Mouse (Mus musculus) intestine, postnatal 0 days (tissue): ENCODE measurements at regions not wholly inside any gene's neighbourhood (a gene's known extent, or its start where the extent isn't known, plus 50 kb on each side); places are given as distances from the start of the nearest gene placed in this dataset.

Source experiments
- ATAC-seq: fragments of 200-750 bp; cut with Nextera tagmentation; 2 replicates; pipeline ENCODE4 v1.8.0; 2017; ENCODE audit warnings: mild to moderate bottlenecking, moderate TSS enrichment, moderate library complexity
- H3K27ac ChIP-seq: fragments of 300-500 bp; sonication (generic); 2 replicates; pipeline ENCODE4 v1.5.1; 2014; ENCODE audit warnings: mild to moderate bottlenecking, low read depth, low read length, moderate library complexity
- H3K27me3 ChIP-seq: fragments of 300-500 bp; sonication (generic); replicated peaks from 2 replicates; pipeline ENCODE4 v1.6.1; 2014; ENCODE audit warnings: low read length, mixed read lengths; ENCODE audit not compliant: control insufficient read depth, insufficient read depth
- H3K36me3 ChIP-seq: fragments of 300-500 bp; sonication (generic); 2 replicates; pipeline ENCODE4 v1.6.1; 2014; ENCODE audit warnings: mild to moderate bottlenecking, moderate library complexity; ENCODE audit not compliant: control insufficient read depth, insufficient read depth
- H3K4me1 ChIP-seq: fragments of 300-500 bp; sonication (generic); replicated peaks from 2 replicates; pipeline ENCODE4 v1.6.1; 2014; ENCODE audit warnings: antibody characterized with exemption, low read length, mixed read lengths; ENCODE audit not compliant: control insufficient read depth, insufficient read depth
- H3K4me2 ChIP-seq: fragments of 300-500 bp; sonication (generic); replicated peaks from 2 replicates; pipeline ENCODE4 v1.6.1; 2014; ENCODE audit warnings: low read depth, mild to moderate bottlenecking, moderate library complexity
- H3K4me3 ChIP-seq: fragments of 300-500 bp; sonication (generic); 2 replicates; pipeline ENCODE4 v1.5.1; 2014; ENCODE audit warnings: low read depth, low read length
- H3K9ac ChIP-seq: fragments of 300-500 bp; sonication (generic); 2 replicates; pipeline ENCODE4 v1.6.1; 2014; ENCODE audit warnings: mild to moderate bottlenecking, low read depth, low read length
- H3K9me3 ChIP-seq: fragments of 300-500 bp; sonication (generic); 2 replicates; pipeline ENCODE4 v1.6.1; 2016; ENCODE audit warnings: mixed run types; ENCODE audit not compliant: control insufficient read depth
- CTCF ChIP-seq: sonication (generic); IDR thresholded peaks from 2 replicates; pipeline ENCODE4 v1.5.1; 2016; ENCODE audit warnings: low read depth, mild to moderate bottlenecking, control low read depth, antibody characterized with exemption, moderate library complexity
- WGBS: fragments of 180-500 bp; shearing (Covaris S2); extraction: QIAGEN DNeasy Blood & Tissue Kit; methylation state at CpG from one replicate; pipeline ENCODE4 v1.1.7; 2014; 5-methylcytosine and 5-hydroxymethylcytosine counted together

DNA sequence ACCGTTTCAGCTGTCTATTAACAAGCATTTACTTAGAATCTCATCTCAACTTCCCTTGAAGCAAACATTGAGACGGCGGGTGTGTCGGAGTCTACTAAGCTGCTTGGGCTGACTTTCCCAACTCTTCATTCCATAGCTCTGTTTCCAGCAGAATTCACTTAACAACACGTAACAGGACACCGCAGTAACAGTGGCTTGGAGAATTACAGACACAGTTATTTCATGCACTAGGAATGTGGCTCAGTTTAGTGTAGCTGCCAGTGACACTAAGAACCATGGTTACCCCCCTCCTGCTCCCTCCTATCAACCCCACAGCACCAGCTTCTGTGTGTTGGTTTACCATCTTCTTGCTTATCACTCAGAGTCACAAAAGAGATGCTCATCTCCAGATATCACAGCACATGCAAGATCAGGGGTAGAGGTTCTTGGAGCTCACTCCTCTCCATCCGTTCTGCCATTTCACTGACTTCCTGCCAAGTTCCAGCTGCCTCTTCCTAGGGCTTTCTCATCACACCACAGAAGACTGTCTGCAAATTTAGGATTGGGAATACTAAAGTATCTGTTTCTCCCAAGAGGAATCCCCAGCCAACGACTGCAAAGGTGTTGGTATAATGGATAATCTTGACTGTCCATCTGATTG lies 90.7 kb downstream of the Banf2 start:
- H3K27ac ChIP-seq = no peak overlapping the region
- no peaks in the 10 kb centered on the region for H3K27me3 ChIP-seq
- H3K4me2 ChIP-seq = no peak overlapping the region
- H3K36me3 ChIP-seq = no peaks in the 10 kb centered on the region
- no peak; the same call in 1 of the 2 replicates for ATAC-seq
- no peaks in the 10 kb centered on the region for H3K9me3 ChIP-seq
- no peak overlapping the region for H3K4me3 ChIP-seq
- no peak overlapping the region for H3K9ac ChIP-seq
- H3K4me1 ChIP-seq = no peaks in the 10 kb centered on the region
- 53% methylated on average over 8 of the region's 8 CpGs for WGBS
- no peak for TF ChIP-seq CTCF

DNA sequence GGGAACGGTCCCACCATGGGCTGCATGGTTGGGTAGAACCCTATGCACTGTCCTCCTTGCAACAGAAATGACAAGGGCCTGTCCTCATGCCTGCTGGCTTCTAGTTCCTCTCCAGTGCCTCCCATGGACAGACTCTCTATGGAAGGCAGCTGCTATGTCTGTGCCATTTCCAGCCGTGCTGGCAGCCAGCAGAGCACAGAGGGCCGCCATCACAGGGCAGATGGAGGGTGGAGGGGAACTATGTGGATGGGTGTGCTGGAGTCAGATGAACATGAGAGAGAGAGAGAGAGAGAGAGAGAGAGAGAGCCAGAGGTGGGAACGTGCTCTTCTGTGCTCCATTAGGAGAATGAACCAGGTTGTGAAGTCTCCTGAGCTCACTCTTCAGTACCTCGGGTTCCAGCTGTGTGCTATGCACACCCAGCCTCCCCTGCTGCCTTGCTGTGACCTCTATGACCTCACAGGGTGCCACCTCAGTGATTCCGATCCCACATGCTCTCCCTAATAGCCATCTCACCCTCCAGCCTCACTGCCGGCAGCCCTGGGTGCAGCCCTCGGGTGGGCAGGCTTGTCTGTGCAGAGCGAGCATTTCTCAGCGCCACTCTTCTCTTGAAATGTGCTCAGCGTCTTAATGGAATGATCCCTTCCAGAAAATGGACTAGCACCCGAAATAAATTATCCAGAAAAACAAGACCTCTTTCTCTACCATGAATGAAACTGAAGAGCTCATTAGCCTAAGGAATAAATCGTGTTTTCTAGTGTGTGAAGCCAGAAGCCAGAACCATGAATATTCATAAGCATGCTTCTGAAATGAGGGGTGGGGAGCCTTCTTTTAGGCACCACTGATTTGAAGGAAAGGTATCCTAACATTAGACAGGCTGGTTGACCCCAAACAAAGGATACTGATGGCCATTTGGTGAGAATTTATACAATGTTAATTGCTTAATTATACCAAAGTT lies 94.5 kb downstream of the Banf2 start:
- H3K27ac ChIP-seq = no peak overlapping the region
- no peak overlapping the region for H3K9ac ChIP-seq
- no peak for ATAC-seq
- H3K27me3 ChIP-seq = no peaks in the 10 kb centered on the region
- H3K9me3 ChIP-seq = no peaks in the 10 kb centered on the region
- no peaks in the 10 kb centered on the region for H3K4me1 ChIP-seq
- no peaks in the 10 kb centered on the region for H3K36me3 ChIP-seq
- H3K4me2 ChIP-seq = no peak overlapping the region
- no peak for TF ChIP-seq CTCF
- 83% methylated on average over 13 of the region's 13 CpGs for WGBS
- no peak overlapping the region for H3K4me3 ChIP-seq

DNA sequence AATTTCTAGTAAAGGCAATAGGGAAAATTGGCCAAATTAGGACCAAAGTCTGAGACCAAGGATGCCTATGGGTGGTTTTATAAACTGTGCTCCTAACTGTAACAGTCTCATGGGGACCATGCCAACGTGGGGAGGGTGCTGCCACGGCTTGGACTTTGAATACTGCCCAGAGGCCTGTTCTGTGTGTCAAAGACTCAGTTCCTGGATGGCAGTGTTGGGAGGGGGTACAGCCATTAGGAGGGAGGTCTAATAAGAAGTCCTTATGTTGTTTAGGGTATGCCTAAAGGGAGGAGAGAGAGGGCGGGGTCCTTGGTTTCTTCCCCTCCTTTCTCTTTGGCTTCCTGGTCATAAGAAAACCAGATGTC lies 95.2 kb downstream of the Banf2 start:
- H3K4me2 ChIP-seq = no peak overlapping the region
- H3K36me3 ChIP-seq = no peaks in the 10 kb centered on the region
- 84% methylated on average over 3 of the region's 3 CpGs for WGBS
- H3K9ac ChIP-seq = no peak overlapping the region
- no peaks in the 10 kb centered on the region for H3K9me3 ChIP-seq
- no peak for ATAC-seq
- no peak overlapping the region for H3K27ac ChIP-seq
- no peaks in the 10 kb centered on the region; the same call in 1 of the 2 replicates for H3K4me1 ChIP-seq
- H3K4me3 ChIP-seq = no peak overlapping the region
- no peaks in the 10 kb centered on the region for H3K27me3 ChIP-seq
- no peak for TF ChIP-seq CTCF

DNA sequence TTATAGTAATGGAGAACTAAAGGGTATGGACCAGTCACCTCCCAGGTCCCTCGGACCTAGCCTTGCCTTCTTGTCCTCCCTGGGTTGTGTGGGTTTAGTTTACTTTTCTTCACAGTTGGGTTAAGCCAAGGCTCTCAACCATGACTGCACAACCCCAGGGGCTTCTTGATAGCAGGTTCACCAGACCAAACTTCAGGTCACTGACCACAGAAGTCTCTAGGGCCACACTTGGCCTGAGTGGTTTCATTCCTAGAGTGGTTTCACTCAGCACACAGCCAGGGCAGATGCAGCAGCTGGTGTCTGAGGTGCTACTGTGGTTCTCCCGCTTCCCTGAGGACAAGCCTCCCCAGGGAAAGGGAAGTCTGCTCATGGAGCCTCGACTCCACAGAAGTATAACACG lies 95.7 kb downstream of the Banf2 start:
- H3K4me2 ChIP-seq = no peak overlapping the region
- H3K4me3 ChIP-seq = no peak overlapping the region
- H3K36me3 ChIP-seq = no peaks in the 10 kb centered on the region
- 82% methylated on average over 4 of the region's 4 CpGs for WGBS
- ATAC-seq = no peak
- H3K27me3 ChIP-seq = no peaks in the 10 kb centered on the region
- no peaks in the 10 kb centered on the region; the same call in 1 of the 2 replicates for H3K4me1 ChIP-seq
- no peak overlapping the region for H3K9ac ChIP-seq
- H3K27ac ChIP-seq = no peak overlapping the region
- H3K9me3 ChIP-seq = no peaks in the 10 kb centered on the region
- no peak for TF ChIP-seq CTCF

DNA sequence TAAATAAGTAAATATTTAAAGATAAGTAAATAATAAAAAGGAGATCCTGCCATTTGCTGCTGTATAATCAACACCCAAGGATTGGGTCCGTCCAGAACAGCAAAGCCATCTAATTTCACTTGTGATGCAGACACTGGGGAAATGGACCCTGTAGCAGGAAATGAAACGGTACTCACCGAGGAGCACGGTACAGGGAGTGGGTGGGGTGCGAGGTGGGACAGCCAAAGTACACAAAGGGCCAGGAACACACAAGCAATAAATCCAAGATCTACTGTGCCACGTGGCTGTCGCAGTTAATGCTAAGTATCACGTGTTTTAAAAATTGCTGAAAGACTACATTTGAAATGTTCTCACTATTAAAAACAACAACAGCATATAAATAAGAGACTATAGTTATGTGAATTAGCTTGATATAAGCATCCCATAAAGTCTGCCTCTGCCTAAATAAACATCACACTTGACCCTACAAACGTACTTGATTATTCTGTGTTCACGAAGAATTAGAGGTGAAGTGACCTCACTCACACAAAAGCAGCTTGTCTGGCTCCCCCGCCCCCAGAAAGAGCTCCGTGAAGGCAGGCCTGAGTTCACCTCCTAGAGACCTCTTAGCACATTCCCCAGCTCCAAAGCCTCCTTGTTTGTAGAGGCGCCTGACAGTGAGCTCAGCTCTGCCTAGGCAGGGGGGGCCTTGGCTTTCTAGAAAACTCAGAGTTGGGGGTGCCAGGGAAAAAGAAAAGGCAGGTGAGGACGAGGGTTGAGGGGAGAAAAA lies 101.1 kb downstream of the Banf2 start:
- Histone ChIP-seq H3K9ac (no peak overlapping the region), H3K36me3 (no peaks in the 10 kb centered on the region), H3K27me3 (no peaks in the 10 kb centered on the region), H3K4me3 (no peak overlapping the region), H3K27ac (peak overlapping the region; percentile 2; the same call in 1 of the 2 replicates), H3K9me3 (no peaks in the 10 kb centered on the region), H3K4me1 (peaks cover 12% of the 10 kb centered on the region), H3K4me2 (no peak overlapping the region)
- WGBS = 27% methylated on average over 14 of the region's 14 CpGs
- TF ChIP-seq CTCF = no peak
- peak; percentile 77 for ATAC-seq

DNA sequence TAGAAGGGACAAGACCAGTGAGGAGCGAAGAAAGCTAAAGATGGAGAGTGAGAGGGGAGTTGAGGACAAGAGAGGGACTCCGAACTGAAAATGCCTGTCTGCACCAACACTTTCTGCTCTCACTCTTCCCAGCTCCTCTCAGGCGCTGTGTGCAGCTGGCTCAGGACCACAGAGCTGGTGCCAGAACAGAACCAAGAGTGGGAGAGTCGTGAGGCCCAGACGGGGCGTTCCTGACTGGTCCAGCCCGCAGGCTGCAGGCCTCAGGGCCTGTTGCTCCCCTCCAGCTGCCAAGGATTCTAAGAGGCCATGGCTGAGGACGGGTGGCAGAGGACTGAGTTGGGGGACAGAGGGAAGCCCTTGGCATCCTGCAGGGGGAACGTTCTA lies 101.7 kb downstream of the Banf2 start:
- no peak for TF ChIP-seq CTCF
- WGBS = 64% methylated on average over 9 of the region's 9 CpGs
- Histone ChIP-seq H3K4me3 (no peak overlapping the region), H3K4me1 (peaks cover 12% of the 10 kb centered on the region), H3K36me3 (no peaks in the 10 kb centered on the region), H3K27ac (peak overlapping the region; percentile 2; the same call in 1 of the 2 replicates), H3K4me2 (no peak overlapping the region), H3K9me3 (no peaks in the 10 kb centered on the region), H3K27me3 (no peaks in the 10 kb centered on the region), H3K9ac (no peak overlapping the region)
- no peak for ATAC-seq
